Comparison of ENCODE assay signal across 8 mouse cellular contexts in genomic region chr3:145442268-145442667, GRCm38 (mm10).
DNase-seq lines count a peak whose midpoint lies in the region; ATAC-seq and TF ChIP-seq lines count a peak whose summit lies in the region.
"Had no signal": no experiment of that assay in that cellular context is flagged by ENCODE, and none has a peak within 500 bp of the region (broad histone marks: within the 10 kb centered on the region; RNA-seq: fewer than 3 reads in every experiment).

No protein-coding gene starts in this region.

- peak; percentile 50 for DNase-seq in hindbrain, embryonic 14.5 days (ENCODE audit: low spot score)
- DNase-seq in 416B (ENCODE audit: low read depth) = peak; percentile 60
- DNase-seq in MEL (ENCODE audit: low read depth, low spot score) = peak; percentile 40
- DNase-seq in mesoderm, embryonic 11.5 days (ENCODE audit: low read depth, low spot score) = peak; percentile 26
- DNase-seq in thymus, postnatal 36 days = no peak

- H3K9me3 ChIP-seq in hindbrain, embryonic 14.5 days (ENCODE audit: control insufficient read depth, low read length) = no peaks in the 10 kb centered on the region
- H3K9me3 ChIP-seq in hindbrain, embryonic 13.5 days = no peaks in the 10 kb centered on the region
- no peaks in the 10 kb centered on the region for H3K9me3 ChIP-seq in MEL (replicated peaks; ENCODE audit: insufficient read depth, low read length)
- H3K9me3 ChIP-seq: embryonic facial prominence, embryonic 12.5 days had no signal

- TF ChIP-seq EP300 in MEL (IDR thresholded peaks at IDR 0.05; ENCODE audit: low read depth in 1 of 2, low read length in 2 of 2) = no peak

- no peaks in the 10 kb centered on the region for H3K79me2 ChIP-seq in MEL (ENCODE audit: control insufficient read depth, insufficient read depth, low read length, poor library complexity)

- TF ChIP-seq CTCF in MEL (IDR thresholded peaks at IDR 0.05 in 2 of 3, conservative IDR thresholded peaks at IDR 0.05 in 1 of 3; ENCODE audit: control insufficient read depth in 1 of 3, insufficient read depth in 1 of 3, low read depth in 2 of 3, low read length in 3 of 3, poor library complexity in 1 of 3, severe bottlenecking in 1 of 3) = peak in 2 of 3 experiments; percentile 13 to 39; a peak in 2 of 6 replicates

- H3K4me2 ChIP-seq in hindbrain, embryonic 14.5 days (replicated peaks) = no peak overlapping the region
- H3K4me2 ChIP-seq in hindbrain, embryonic 13.5 days = no peak overlapping the region
- H3K4me2 ChIP-seq: embryonic facial prominence, embryonic 12.5 days had no signal

- WGBS in hindbrain, embryonic 14.5 days = 90% methylated on average over 1 of the region's 1 CpGs
- WGBS in hindbrain, embryonic 13.5 days = 95% methylated on average over 1 of the region's 1 CpGs

- H3K36me3 ChIP-seq in hindbrain, embryonic 14.5 days (replicated peaks; ENCODE audit: control insufficient read depth, insufficient read depth) = no peaks in the 10 kb centered on the region
- no peaks in the 10 kb centered on the region for H3K36me3 ChIP-seq in hindbrain, embryonic 13.5 days
- H3K36me3 ChIP-seq in MEL (ENCODE audit: control insufficient read depth in 1 of 2, insufficient read depth in 2 of 2, low read length in 2 of 2) = no peaks in the 10 kb centered on the region
- H3K36me3 ChIP-seq: embryonic facial prominence, embryonic 12.5 days had no signal

- no peak overlapping the region for H3K27ac ChIP-seq in hindbrain, embryonic 14.5 days
- H3K27ac ChIP-seq in hindbrain, embryonic 13.5 days = no peak overlapping the region
- no peak overlapping the region for H3K27ac ChIP-seq in MEL (ENCODE audit: control insufficient read depth, low read depth, low read length)
- H3K27ac ChIP-seq: embryonic facial prominence, embryonic 12.5 days had no signal

- no peaks in the 10 kb centered on the region for H3K27me3 ChIP-seq in hindbrain, embryonic 14.5 days (ENCODE audit: control insufficient read depth, insufficient read depth, low read length)
- no peaks in the 10 kb centered on the region for H3K27me3 ChIP-seq in hindbrain, embryonic 13.5 days
- H3K27me3 ChIP-seq in MEL (ENCODE audit: control insufficient read depth in 1 of 2, insufficient read depth in 2 of 2, low read length in 2 of 2) = no peaks in the 10 kb centered on the region
- H3K27me3 ChIP-seq: embryonic facial prominence, embryonic 12.5 days had no signal

- H3K4me3 ChIP-seq in hindbrain, embryonic 14.5 days (replicated peaks; ENCODE audit: low read length) = no peak overlapping the region
- no peak overlapping the region for H3K4me3 ChIP-seq in hindbrain, embryonic 13.5 days
- H3K4me3 ChIP-seq in MEL (ENCODE audit: control insufficient read depth in 1 of 2, insufficient read depth in 1 of 2, low read depth in 2 of 2, low read length in 2 of 2) = no peak overlapping the region
- H3K4me3 ChIP-seq: embryonic facial prominence, embryonic 12.5 days had no signal

- H3K4me1 ChIP-seq in hindbrain, embryonic 14.5 days (replicated peaks; ENCODE audit: control insufficient read depth, insufficient read depth, low read length) = no peaks in the 10 kb centered on the region
- no peaks in the 10 kb centered on the region for H3K4me1 ChIP-seq in hindbrain, embryonic 13.5 days (replicated peaks)
- no peaks in the 10 kb centered on the region for H3K4me1 ChIP-seq in MEL (ENCODE audit: control insufficient read depth in 1 of 2, insufficient read depth in 2 of 2, low read length in 2 of 2)
- H3K4me1 ChIP-seq: embryonic facial prominence, embryonic 12.5 days had no signal

- no peak for TF ChIP-seq POLR2A in MEL (IDR thresholded peaks at IDR 0.05; ENCODE audit: control insufficient read depth in 1 of 2, insufficient read depth in 1 of 2, low read depth in 1 of 2, low read length in 2 of 2, poor library complexity in 1 of 2)

- H3K9ac ChIP-seq in hindbrain, embryonic 14.5 days = no peak overlapping the region
- no peak overlapping the region for H3K9ac ChIP-seq in hindbrain, embryonic 13.5 days
- H3K9ac ChIP-seq in MEL (ENCODE audit: control insufficient read depth, low read depth, low read length, poor library complexity, severe bottlenecking) = no peak overlapping the region
- H3K9ac ChIP-seq: embryonic facial prominence, embryonic 12.5 days had no signal

- TF ChIP-seq RAD21 in MEL (IDR thresholded peaks at IDR 0.05; ENCODE audit: low read depth, low read length) = peak; percentile 4; the same call in 1 of the 2 replicates

- ATAC-seq in hindbrain, embryonic 14.5 days (ENCODE audit: low FRiP score) = no peak
- no peak for ATAC-seq in hindbrain, embryonic 13.5 days (ENCODE audit: low FRiP score)
- ATAC-seq in hematopoietic stem cell, adult 5-6 weeks (replicated peaks in 1 of 2; ENCODE audit: insufficient read depth in 1 of 2, low FRiP score in 2 of 2, low TSS enrichment in 1 of 2, low read depth in 1 of 2, poor library complexity in 2 of 2, severe bottlenecking in 2 of 2) = peak; percentile 62 to 64; a peak in 2 of 4 replicates

TF ChIP-seq in MEL, 35 proteins besides CTCF, POLR2A, EP300 and RAD21:
- TF ChIP-seq HCFC1 (IDR thresholded peaks at IDR 0.05; ENCODE audit: low read depth, low read length) = no peak
- TF ChIP-seq SMC3 (IDR thresholded peaks at IDR 0.05; ENCODE audit: low read depth, low read length) = peak; percentile 30; the same call in 1 of the 2 replicates
- TF ChIP-seq POLR2AphosphoS5 (IDR thresholded peaks at IDR 0.05; ENCODE audit: borderline replicate concordance, low read depth, low read length) = no peak

Comparison
In these comparisons a context has a peak if more than half of its experiments do, and no peak if none do; other contexts are left out.
1. ATAC-seq: peak in hematopoietic stem cell, adult 5-6 weeks (2 of 2); none in hindbrain, embryonic 14.5 days (single experiment) and hindbrain, embryonic 13.5 days (single experiment).
2. DNase-seq: peak in hindbrain, embryonic 14.5 days (single experiment), 416B (single experiment), MEL (single experiment) and mesoderm, embryonic 11.5 days (single experiment); none in thymus, postnatal 36 days (0 of 2).